Mouse (Mus musculus): ENCODE measurements around the gene Sirt1.
"Not testable (repeated sequence)": the region's sequence is repeated elsewhere in the genome, so short reads cannot be mapped to it uniquely, and the experiment has no call there.

Gene Sirt1

DNA sequence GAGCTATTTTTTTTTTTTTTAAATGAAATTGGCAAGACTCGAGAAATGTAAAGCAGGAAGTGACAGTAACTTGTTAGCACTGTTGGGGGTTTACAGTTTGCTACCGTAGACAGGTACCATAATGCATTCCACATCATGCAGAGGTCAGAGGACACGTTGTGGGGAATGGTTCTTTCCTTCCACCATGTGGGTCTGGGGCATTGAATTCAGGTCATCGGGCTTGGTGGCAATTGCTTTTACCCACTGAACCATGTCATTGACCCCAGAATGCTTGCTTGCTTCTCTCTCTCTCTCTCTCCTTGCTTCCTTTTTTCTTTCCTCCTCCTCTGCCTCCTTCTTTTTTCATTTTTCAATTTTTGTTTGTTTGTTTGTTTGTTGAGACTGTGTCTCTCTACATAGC lies 7.4 kb upstream of the Sirt1 start:
- in situ Hi-C loops (cut with MseI, MboI) = no loop called here

- in situ Hi-C loops (cut with MseI, MboI) = no loop called here
Observed at GRCm38 (mm10) chr10:63386991-63387390, 5.5 kb upstream of the Sirt1 start.

GRCm38 (mm10) chr10:63386444-63386843 lies 4.9 kb upstream of the Sirt1 start:
- in situ Hi-C loops (cut with MseI, MboI) = no loop called here

GRCm38 (mm10) chr10:63385897-63386296 lies 4.4 kb upstream of the Sirt1 start:
- in situ Hi-C loops (cut with MseI, MboI) = not testable (repeated sequence)

- in situ Hi-C loops (cut with MseI, MboI) = no loop called here
Observed at GRCm38 (mm10) chr10:63382372-63383279, 1.1 kb upstream of the Sirt1 start, which contains the start of gene Dnajc12. Dnajc12 (plus strand) TSS chr10:63382443.

DNA sequence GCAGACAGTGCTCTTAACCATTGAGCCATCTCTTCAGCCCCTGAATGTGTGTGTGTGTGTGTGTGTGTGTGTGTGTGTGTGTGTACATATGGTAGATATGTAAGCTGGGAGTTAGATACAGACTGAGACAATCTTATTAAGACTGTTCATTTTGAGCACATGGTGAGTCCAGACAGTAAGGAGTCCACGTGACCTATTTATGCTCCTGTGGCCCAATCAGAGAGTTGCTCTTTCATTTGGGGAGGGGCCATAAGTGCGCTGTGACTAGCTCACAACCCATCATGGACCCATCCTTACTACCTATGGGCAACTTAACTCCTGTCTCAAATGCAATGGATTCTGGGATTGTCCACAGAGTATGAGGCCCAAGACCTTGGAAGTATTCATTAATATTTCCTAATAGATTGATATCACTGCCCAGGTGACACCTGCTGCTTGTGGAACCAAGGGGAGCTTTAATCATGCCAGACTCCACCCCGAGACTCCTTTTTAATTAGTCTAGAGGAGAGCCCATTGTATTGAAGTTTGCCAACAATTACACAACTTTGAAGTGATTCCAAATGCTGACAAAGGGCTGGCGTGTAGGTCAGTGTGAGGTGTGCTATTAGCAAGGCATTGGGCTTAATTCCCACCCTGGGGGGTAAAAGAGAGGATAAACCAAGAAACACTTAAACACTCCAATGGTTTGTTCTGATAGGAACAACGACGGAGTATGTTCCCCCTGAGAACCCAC lies 2.4 kb downstream of the Sirt1 start:
- in situ Hi-C loops (cut with MseI, MboI) = loop anchor here in 1 of 2 experiments (10.0 kb wide), 1 partner anchor 74 kb away; no protein-coding TSS in a partner anchor

DNA sequence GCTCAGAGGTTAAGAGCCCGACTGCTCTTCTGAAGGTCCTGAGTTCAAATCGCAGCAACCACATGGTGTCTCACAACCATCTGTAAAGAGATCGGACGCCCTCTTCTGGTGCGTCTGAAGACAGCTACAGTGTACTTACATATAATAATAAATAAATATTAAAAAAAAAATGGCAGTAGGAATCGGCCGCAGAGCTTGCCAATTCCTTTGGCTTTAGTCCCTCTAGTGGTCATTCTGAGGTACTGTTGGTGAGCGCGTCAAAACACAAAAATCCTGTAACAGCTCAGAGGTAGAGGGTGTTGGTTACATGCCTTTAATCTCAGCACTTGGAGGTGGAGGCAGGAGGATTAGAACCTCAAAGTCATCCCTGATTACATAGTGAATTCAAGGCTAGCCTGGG lies 4.0 kb downstream of the Sirt1 start:
- in situ Hi-C loops (cut with MseI, MboI) = loop anchor here in 1 of 2 experiments (10.0 kb wide), 1 partner anchor 73 kb away; no protein-coding TSS in a partner anchor

GRCm38 (mm10) chr10:63376303-63376702 lies 5.2 kb downstream of the Sirt1 start:
- in situ Hi-C loops (cut with MseI, MboI) = loop anchor here in 1 of 2 experiments (10.0 kb wide), 1 partner anchor 72 kb away; no protein-coding TSS in a partner anchor

DNA sequence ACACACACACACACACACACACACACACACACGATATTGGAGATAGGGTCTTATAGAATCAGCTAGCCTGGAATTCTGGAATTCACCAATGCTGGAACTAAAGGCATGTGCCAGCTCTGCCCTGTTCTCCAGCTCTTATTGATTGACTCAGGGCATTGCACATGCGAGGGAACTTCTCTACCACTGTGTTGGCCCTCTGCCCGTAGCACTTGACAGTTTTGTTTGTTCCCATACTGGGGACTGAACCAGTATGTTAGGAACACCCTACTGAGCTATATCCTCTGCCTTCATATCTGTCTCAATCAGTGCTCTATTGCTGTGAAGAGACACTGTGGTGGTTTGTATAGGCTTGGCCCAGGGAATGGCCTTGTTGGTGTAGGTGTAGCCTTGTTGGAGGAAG lies 13.5 kb downstream of the Sirt1 start:
- in situ Hi-C loops (cut with MseI, MboI) = no loop called here

GRCm38 (mm10) chr10:63367386-63367785 lies 14.1 kb downstream of the Sirt1 start:
- in situ Hi-C loops (cut with MseI, MboI) = no loop called here

- in situ Hi-C loops (cut with MseI, MboI) = no loop called here
Observed at GRCm38 (mm10) chr10:63365918-63366455, 15.5 kb downstream of the Sirt1 start.

- in situ Hi-C loops (cut with MseI, MboI) = no loop called here
Observed at GRCm38 (mm10) chr10:63360502-63360901, 21.0 kb downstream of the Sirt1 start.

GRCm38 (mm10) chr10:63352111-63352510 lies 29.4 kb downstream of the Sirt1 start:
- in situ Hi-C loops (cut with MseI, MboI) = no loop called here

- in situ Hi-C loops (cut with MseI, MboI) = not testable (repeated sequence)
Observed at GRCm38 (mm10) chr10:63351099-63351498, 30.4 kb downstream of the Sirt1 start.

DNA sequence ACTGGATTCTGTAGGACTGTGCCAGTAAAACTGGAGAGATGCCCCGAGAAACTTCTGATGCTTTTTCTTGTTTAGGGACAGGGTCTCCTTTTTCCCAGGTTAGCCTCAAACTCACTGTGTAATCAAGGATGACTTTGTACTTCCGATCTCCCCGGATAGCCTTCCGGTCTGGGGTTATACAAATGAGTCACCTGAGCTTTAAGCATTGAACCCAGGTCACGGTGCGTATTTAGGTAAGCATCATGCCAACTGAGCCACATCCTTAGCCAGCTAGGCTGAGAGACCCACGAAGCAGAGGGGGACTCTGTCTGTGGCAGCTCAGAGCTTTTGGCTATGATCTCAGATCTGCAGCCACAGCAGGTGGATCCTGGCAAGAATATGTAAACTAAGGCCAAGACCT lies 30.8 kb downstream of the Sirt1 start:
- in situ Hi-C loops (cut with MseI, MboI) = no loop called here

DNA sequence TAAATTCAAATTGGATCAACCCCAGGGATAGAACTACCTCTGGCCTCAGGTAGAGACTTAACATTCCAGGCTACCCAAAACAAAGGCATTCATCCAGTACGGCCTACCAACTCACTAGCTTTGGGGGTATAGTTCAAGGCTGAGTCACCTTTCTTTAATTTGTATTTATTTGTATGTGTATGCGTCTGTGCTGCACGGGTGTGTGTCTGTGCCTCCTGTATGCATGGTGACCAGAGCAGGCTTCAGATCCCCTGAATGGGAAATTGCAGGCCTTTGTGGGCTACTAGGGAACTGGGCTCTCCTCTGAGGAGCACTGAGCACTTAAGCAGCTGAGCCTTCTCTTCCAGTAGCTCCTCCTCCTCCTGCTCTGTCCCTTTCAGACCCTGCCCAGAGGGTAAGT lies 33.2 kb downstream of the Sirt1 start:
- in situ Hi-C loops (cut with MseI, MboI) = no loop called here

- in situ Hi-C loops (cut with MseI, MboI) = no loop called here
Observed at GRCm38 (mm10) chr10:63344751-63345150, 36.8 kb downstream of the Sirt1 start.

DNA sequence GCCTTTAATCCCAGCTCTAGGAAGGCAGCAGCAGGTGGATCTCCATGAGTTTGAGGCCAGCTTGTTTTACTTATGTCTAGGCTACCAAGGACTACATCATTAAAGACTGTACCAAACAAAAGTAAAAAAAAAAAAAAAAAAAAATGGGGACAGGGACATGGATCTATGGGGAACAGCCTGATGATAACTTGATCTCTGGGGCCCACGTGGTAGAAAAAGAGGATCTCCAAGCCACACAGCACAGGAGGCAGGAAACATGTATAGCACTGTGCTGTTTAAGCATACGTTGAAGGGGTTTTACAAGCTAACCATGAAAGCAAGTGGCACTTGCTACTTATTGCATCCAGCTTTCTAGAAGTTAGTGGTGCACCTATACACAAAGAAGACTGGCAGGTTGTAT lies 40.2 kb downstream of the Sirt1 start:
- in situ Hi-C loops (cut with MseI, MboI) = no loop called here

DNA sequence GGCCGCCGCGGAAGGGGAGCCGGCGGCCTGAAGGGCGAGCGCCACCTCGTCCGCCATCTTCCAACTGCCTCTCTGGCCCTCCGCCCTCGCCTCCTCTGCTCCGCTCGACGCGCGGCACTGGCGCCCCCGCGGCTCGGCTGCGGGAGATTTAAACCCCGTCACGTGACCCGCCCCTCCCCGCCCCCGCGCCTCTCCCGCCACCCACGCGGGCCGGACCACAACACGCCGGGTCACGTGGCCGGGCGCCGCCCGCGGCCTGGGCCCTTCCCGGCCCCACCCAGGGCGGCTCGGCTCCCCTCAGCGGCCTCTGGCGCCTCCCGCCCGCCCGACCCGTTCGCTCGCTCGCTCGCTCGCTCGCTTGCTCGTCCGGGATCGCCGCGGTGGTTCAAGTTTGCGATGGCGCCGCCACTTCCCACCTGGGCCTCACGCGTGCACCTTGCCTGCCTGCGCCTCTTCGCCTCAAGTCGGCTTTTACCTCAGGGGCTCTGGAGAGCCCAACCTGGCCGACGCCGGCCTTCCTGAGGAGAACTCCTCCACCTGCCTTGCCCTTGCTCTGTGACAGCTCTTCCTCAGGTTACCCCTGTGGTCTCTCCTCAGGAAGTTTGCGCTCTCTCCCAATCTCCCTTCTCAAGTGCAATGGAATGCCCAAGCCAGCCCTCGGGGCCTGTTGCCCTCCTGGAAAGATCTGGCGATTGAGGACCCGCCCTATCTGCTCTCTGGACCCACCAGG lies 42.4 kb downstream of the Sirt1 start:
- in situ Hi-C loops (cut with MseI, MboI) = no loop called here

DNA sequence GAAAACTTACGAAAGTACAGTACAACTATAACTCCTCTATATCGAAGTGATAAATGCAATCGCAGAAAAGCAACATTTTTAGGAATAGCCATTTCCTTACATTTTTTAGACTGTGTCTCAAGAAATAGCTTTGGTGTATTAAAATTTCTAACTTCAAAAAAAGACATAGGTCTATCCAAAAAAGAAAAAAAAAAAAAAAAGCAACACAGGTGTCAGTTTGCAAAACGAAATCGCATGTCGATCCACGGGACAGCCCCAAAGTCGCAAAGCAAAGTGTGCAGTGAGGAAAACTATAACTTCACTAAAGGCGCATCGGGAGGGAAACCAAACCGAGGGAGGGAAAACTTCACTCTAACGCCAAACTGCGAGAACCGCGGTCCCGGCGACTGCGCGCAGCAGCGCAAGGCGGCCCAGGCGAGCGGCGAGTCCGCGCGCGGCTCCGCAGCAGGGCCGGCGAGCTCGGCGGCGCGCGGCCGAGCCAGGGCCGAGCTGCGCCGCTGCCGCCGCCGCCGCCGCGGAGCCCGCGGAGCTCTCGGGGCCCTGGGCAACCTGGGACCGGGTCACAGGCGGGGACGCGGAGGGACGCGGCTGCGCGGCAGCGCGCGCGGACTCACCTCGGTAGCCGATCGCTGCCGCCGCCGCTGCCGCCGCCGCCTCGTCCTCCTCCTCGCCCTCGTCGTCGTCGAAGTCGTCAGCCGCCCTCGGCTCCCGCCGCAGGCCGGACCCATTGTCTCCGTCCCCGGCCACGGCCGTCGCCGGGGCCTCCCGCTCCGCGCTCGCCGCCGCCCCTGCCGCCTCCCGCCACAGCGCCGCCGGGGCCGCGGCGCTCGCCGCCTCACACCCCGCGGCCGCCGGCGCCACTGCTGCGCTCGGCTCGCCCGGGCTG lies 43.3 kb downstream of the Sirt1 start:
- in situ Hi-C loops (cut with MseI, MboI) = no loop called here

GRCm38 (mm10) chr10:63337326-63337725 lies 44.2 kb downstream of the Sirt1 start:
- in situ Hi-C loops (cut with MseI, MboI) = no loop called here

Data from mouse trophoblast stem cell (cell line).